Comparison of ENCODE assay signal across 25 mouse cellular contexts in the genomic region with DNA sequence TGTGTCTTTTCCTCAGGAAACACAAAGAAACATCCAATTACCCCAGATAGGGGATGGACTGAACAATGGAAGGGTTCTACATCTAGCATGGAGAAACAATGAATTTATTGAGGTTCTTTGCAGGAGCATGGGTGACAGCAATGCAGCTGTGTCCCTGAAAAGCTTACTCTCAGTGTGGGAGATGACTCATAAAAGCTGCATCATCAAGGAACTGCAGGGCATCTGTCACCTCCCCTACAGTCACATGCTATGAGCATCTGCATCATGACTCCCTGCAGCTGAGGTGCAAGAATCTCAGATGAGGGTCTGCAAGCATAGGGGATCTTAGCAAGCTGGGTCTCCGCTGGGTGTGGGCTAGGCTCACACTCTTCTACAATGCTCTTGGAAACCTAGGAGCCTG. TPM values are rescaled to one million over a fixed set of nuclear protein-coding genes. Genes with fewer than 3 reads are reported as not detected.
DNase-seq lines count a peak whose midpoint lies in the region; TF ChIP-seq lines count a peak whose summit lies in the region.
"Had no signal": no experiment of that assay in that cellular context is flagged by ENCODE, and none has a peak within 500 bp of the region (broad histone marks: within the 10 kb centered on the region; RNA-seq: fewer than 3 reads in every experiment).

No protein-coding gene starts in this region.

- H3K27me3 ChIP-seq in cerebellum, adult 2 months (ENCODE audit: control insufficient read depth, insufficient read depth, low read length): no peaks in the 10 kb centered on the region
- H3K27me3 ChIP-seq: forebrain, embryonic 13.5 days; limb, embryonic 15.5 days; stomach, embryonic 15.5 days had no signal

- no peak overlapping the region for H3K4me3 ChIP-seq in cerebellum, adult 2 months (replicated peaks; ENCODE audit: insufficient read depth, low read depth, low read length)
- H3K4me3 ChIP-seq: embryonic facial prominence, embryonic 10.5 days; forebrain, embryonic 13.5 days; heart, adult 2 months; heart, embryonic 15.5 days; limb, embryonic 15.5 days; stomach, embryonic 15.5 days had no signal

- TF ChIP-seq POLR2A in cerebellum, adult 2 months (IDR thresholded peaks at IDR 0.05; ENCODE audit: borderline replicate concordance, insufficient read depth, low read length): no peak

- no peak for DNase-seq in cerebellum, adult 2 months
- no peak for DNase-seq in cerebellum, adult 11 months
- DNase-seq in left cerebral cortex, adult 18-20 months (ENCODE audit: low spot score in 2 of 2): peak; percentile 28 to 55
- no peak for DNase-seq in left cerebral cortex, postnatal 4 days
- DNase-seq in MN1 (ENCODE audit: low spot score): peak; percentile 26
- peak; percentile 22 to 71 for DNase-seq in left cerebral cortex, postnatal 25 days (ENCODE audit: low spot score in 2 of 2)
- DNase-seq in retina, postnatal 1 day: no peak
- no peak for DNase-seq in lung, postnatal 36 days
- DNase-seq: cerebellum, adult 11-12 months; cerebellum, postnatal 36 days; gastrocnemius, postnatal 14 days; heart, adult 2 months; kidney, adult 8-10 months; kidney, postnatal 25 days; liver, postnatal 0 days; lung, postnatal 14 days had no signal

- intact Hi-C loops in left cerebral cortex, postnatal 4 days (cut with DNase I): no loop called here
- intact Hi-C loops in left cerebral cortex, postnatal 25 days (cut with DNase I): no loop called here

- peak overlapping the region; percentile 30; the same call in 1 of the 2 replicates for H3K27ac ChIP-seq in cerebellum, adult 2 months (ENCODE audit: insufficient read depth, low read length)
- H3K27ac ChIP-seq: embryonic facial prominence, embryonic 10.5 days; forebrain, embryonic 13.5 days; heart, adult 2 months; heart, embryonic 15.5 days; limb, embryonic 15.5 days; stomach, embryonic 15.5 days had no signal

- no peak for TF ChIP-seq CTCF in cerebellum, adult 2 months (IDR thresholded peaks at IDR 0.05; ENCODE audit: borderline replicate concordance, insufficient read depth, low read depth, low read length)

- WGBS in cerebellum, adult 2 months: 100% methylated on average over 1 of the region's 1 CpGs

- H3K4me1 ChIP-seq in cerebellum, adult 2 months (ENCODE audit: control insufficient read depth, insufficient read depth, low read length): no peaks in the 10 kb centered on the region
- H3K4me1 ChIP-seq: embryonic facial prominence, embryonic 10.5 days; forebrain, embryonic 13.5 days; heart, embryonic 15.5 days; limb, embryonic 15.5 days; stomach, embryonic 15.5 days had no signal

RNA-seq across cellular contexts. Expression of gene Fam234b, which starts 22.8 kb away (rescaled TPM):
- polyA plus RNA-seq in cerebellum, adult 2 months (2012; rRNA removed): 115 and 118 TPM in 2 replicates
- 100 to 1,000 TPM; 183 to 192 TPM for total RNA-seq in left cerebral cortex, adult 18-20 months (2021)
- 10 to 100 TPM; 86.1 to 92.1 TPM for total RNA-seq in left cerebral cortex, postnatal 4 days (2021)
- total RNA-seq in left cerebral cortex, postnatal 25 days (2021): 100 to 1,000 TPM; 143 to 147 TPM

RNA-seq across cellular contexts. Expression of gene Hebp1, which starts 22.8 kb away (rescaled TPM):
- 20.8 and 22.9 TPM in 2 replicates for polyA plus RNA-seq in cerebellum, adult 2 months (2012; rRNA removed)
- total RNA-seq in left cerebral cortex, adult 18-20 months (2021): 10 to 100 TPM; 52.6 to 57.5 TPM
- total RNA-seq in left cerebral cortex, postnatal 4 days (2021): 10 to 100 TPM; 14.6 to 19.7 TPM
- 10 to 100 TPM; 42.6 to 43.9 TPM for total RNA-seq in left cerebral cortex, postnatal 25 days (2021)

RNA-seq across cellular contexts. Expression of gene Gprc5d, which starts 56.9 kb away (rescaled TPM):
- 0.16 and 0.18 TPM in 2 replicates for polyA plus RNA-seq in cerebellum, adult 2 months (2012; rRNA removed)
- not detected for total RNA-seq in left cerebral cortex, adult 18-20 months (2021)
- total RNA-seq in left cerebral cortex, postnatal 4 days (2021): not detected
- not detected for total RNA-seq in left cerebral cortex, postnatal 25 days (2021)
- total RNA-seq: ES-E14; gastrocnemius, postnatal 14 days; heart, adult 2 months; hematopoietic stem cell, adult 5-6 weeks; megakaryocyte-erythroid progenitor cell, adult 5-6 weeks had no signal
- polyA plus RNA-seq: embryonic facial prominence, embryonic 10.5 days; forebrain, embryonic 13.5 days; heart, adult 2 months; heart, embryonic 15.5 days; limb, embryonic 15.5 days; neural tube, embryonic 11.5 days; stomach, embryonic 15.5 days had no signal

Comparison
In these comparisons a context has a peak if more than half of its experiments do, and no peak if none do; other contexts are left out.
1. DNase-seq: peak in left cerebral cortex, adult 18-20 months (2 of 2), MN1 (single experiment) and left cerebral cortex, postnatal 25 days (2 of 2); none in cerebellum, adult 2 months (0 of 2), cerebellum, adult 11 months (single experiment), left cerebral cortex, postnatal 4 days (single experiment), retina, postnatal 1 day (single experiment) and lung, postnatal 36 days (single experiment).